Mouse (Mus musculus) kidney, embryonic 16.5 days (tissue): Measurements from ENCODE around the gene Ppm1b. TPM values are rescaled to one million over a fixed set of nuclear protein-coding genes. Genes with fewer than 3 reads are reported as not detected.

Source experiments
- ATAC-seq: fragments of 200-750 bp; cut with Nextera tagmentation; 2 replicates; pipeline ENCODE4 v1.8.0; 2017; ENCODE audit warnings: moderate TSS enrichment; ENCODE audit not compliant: low FRiP score, low TSS enrichment
- H3K27ac ChIP-seq: fragments of 300-500 bp; sonication (generic); 2 replicates; pipeline ENCODE4 v1.5.1; 2014; ENCODE audit warnings: low read length
- H3K27me3 ChIP-seq: fragments of 300-500 bp; sonication (generic); 2 replicates; pipeline ENCODE4 v1.6.1; 2014; ENCODE audit warnings: low read length, control low read depth, mixed read lengths; ENCODE audit not compliant: insufficient read depth
- H3K36me3 ChIP-seq: fragments of 300-500 bp; sonication (generic); 2 replicates; pipeline ENCODE4 v1.6.1; 2014; ENCODE audit warnings: low read length, control low read depth, mixed read lengths; ENCODE audit not compliant: insufficient read depth
- H3K4me1 ChIP-seq: fragments of 300-500 bp; sonication (generic); 2 replicates; pipeline ENCODE4 v1.6.1; 2014; ENCODE audit warnings: low read length, control low read depth, mixed read lengths; ENCODE audit not compliant: insufficient read depth
- H3K4me2 ChIP-seq: fragments of 300-500 bp; sonication (generic); replicated peaks from 2 replicates; pipeline ENCODE4 v1.6.1; 2014; ENCODE audit warnings: low read depth, low read length
- H3K4me3 ChIP-seq: fragments of 300-500 bp; sonication (generic); 2 replicates; pipeline ENCODE4 v1.5.1; 2014; ENCODE audit warnings: mild to moderate bottlenecking, low read length
- H3K9ac ChIP-seq: fragments of 300-500 bp; sonication (generic); replicated peaks from 2 replicates; pipeline ENCODE4 v1.6.1; 2014; ENCODE audit warnings: low read length
- H3K9me3 ChIP-seq: fragments of 300-500 bp; sonication (generic); 2 replicates; pipeline ENCODE4 v1.6.1; 2016; ENCODE audit warnings: low read length, control low read depth
- WGBS: fragments of 180-500 bp; shearing (Covaris S2); extraction: QIAGEN DNeasy Blood & Tissue Kit; methylation state at CpG from one replicate; pipeline ENCODE4 v1.1.7; 2014; 5-methylcytosine and 5-hydroxymethylcytosine counted together
- polyA plus RNA-seq: library from polyadenylated mRNA; unstranded; fragments of >200 nt; fragmentation: Nextera tagmentation; extraction: Ambion mirVana; gene quantifications from 2 replicates; pipeline ENCODE4 v1.2.1, GENCODE M21; 2015

The Ppm1b gene
- polyA plus RNA-seq, 1 experiment from 2014 or later, result 73.7 TPM

GRCm38 (mm10) chr17:85013485-85013884, 56.9 kb downstream of the Ppm1b start:
- Histone ChIP-seq H3K9me3 (no peaks in the 10 kb centered on the region), H3K27ac (no peak overlapping the region), H3K9ac (no peak overlapping the region), H3K36me3 (peaks cover 16% of the 10 kb centered on the region; the same call in 1 of the 2 replicates), H3K4me1 (no peaks in the 10 kb centered on the region), H3K4me3 (no peak overlapping the region), H3K4me2 (no peak overlapping the region), H3K27me3 (no peaks in the 10 kb centered on the region)
- WGBS, result 80% methylated on average over 6 of the region's 6 CpGs
- no peak for ATAC-seq

- Histone ChIP-seq H3K4me1 (no peaks in the 10 kb centered on the region), H3K4me2 (no peak overlapping the region), H3K9me3 (no peaks in the 10 kb centered on the region), H3K27ac (no peak overlapping the region), H3K4me3 (no peak overlapping the region), H3K36me3 (peaks cover 15% of the 10 kb centered on the region; the same call in 1 of the 2 replicates), H3K27me3 (no peaks in the 10 kb centered on the region), H3K9ac (no peak overlapping the region)
- ATAC-seq, result no peak
- WGBS, result 97% methylated on average over 3 of the region's 3 CpGs
These were observed 58.1 kb downstream of the Ppm1b start for GRCm38 (mm10) chr17:85014632-85015031.

GRCm38 (mm10) chr17:85018344-85018743, 61.8 kb downstream of the Ppm1b start:
- H3K9me3 ChIP-seq, result no peaks in the 10 kb centered on the region
- no peak overlapping the region for H3K27ac ChIP-seq
- WGBS, result 86% methylated on average over 3 of the region's 3 CpGs
- H3K4me1 ChIP-seq, result no peaks in the 10 kb centered on the region
- H3K4me2 ChIP-seq, result no peak overlapping the region
- no peak overlapping the region for H3K4me3 ChIP-seq
- no peaks in the 10 kb centered on the region for H3K36me3 ChIP-seq
- ATAC-seq, result no peak
- H3K9ac ChIP-seq, result no peak overlapping the region
- H3K27me3 ChIP-seq, result no peaks in the 10 kb centered on the region

GRCm38 (mm10) chr17:85018794-85019193, 62.3 kb downstream of the Ppm1b start:
- Histone ChIP-seq H3K9ac (no peak overlapping the region), H3K4me1 (no peaks in the 10 kb centered on the region), H3K36me3 (no peaks in the 10 kb centered on the region), H3K4me2 (no peak overlapping the region), H3K27ac (no peak overlapping the region), H3K27me3 (no peaks in the 10 kb centered on the region), H3K9me3 (no peaks in the 10 kb centered on the region), H3K4me3 (no peak overlapping the region)
- WGBS, result 80% methylated on average over 5 of the region's 5 CpGs
- ATAC-seq, result no peak

- Histone ChIP-seq H3K27me3 (no peaks in the 10 kb centered on the region), H3K4me2 (no peak overlapping the region), H3K27ac (no peak overlapping the region), H3K4me1 (no peaks in the 10 kb centered on the region), H3K36me3 (no peaks in the 10 kb centered on the region), H3K4me3 (no peak overlapping the region), H3K9ac (no peak overlapping the region), H3K9me3 (no peaks in the 10 kb centered on the region)
- ATAC-seq, result no peak
- 75% methylated on average over 3 of the region's 3 CpGs for WGBS
These were observed 63.8 kb downstream of the Ppm1b start for GRCm38 (mm10) chr17:85020343-85020742.

- Histone ChIP-seq H3K27me3 (no peaks in the 10 kb centered on the region), H3K4me2 (no peak overlapping the region), H3K27ac (peak overlapping the region; percentile 5; the same call in 1 of the 2 replicates), H3K9me3 (no peaks in the 10 kb centered on the region), H3K9ac (no peak overlapping the region), H3K36me3 (no peaks in the 10 kb centered on the region), H3K4me3 (no peak overlapping the region), H3K4me1 (no peaks in the 10 kb centered on the region)
- ATAC-seq, result no peak
- WGBS, result 58% methylated on average over 22 of the region's 22 CpGs
These were observed 67.0 kb downstream of the Ppm1b start for GRCm38 (mm10) chr17:85023247-85024167.

- Histone ChIP-seq H3K9ac (no peak overlapping the region), H3K4me2 (no peak overlapping the region), H3K27ac (no peak overlapping the region), H3K36me3 (no peaks in the 10 kb centered on the region), H3K4me1 (no peaks in the 10 kb centered on the region), H3K4me3 (no peak overlapping the region), H3K27me3 (no peaks in the 10 kb centered on the region), H3K9me3 (no peaks in the 10 kb centered on the region)
- no peak for ATAC-seq
- WGBS, result 81% methylated on average over 8 of the region's 8 CpGs
These were observed 67.7 kb downstream of the Ppm1b start for GRCm38 (mm10) chr17:85024237-85024636.

- no peak overlapping the region for H3K27ac ChIP-seq
- H3K4me1 ChIP-seq, result no peaks in the 10 kb centered on the region
- no peak overlapping the region for H3K4me2 ChIP-seq
- no peak for ATAC-seq
- no peak overlapping the region for H3K4me3 ChIP-seq
- no peak overlapping the region for H3K9ac ChIP-seq
- 87% methylated on average over 6 of the region's 6 CpGs for WGBS
- H3K27me3 ChIP-seq, result no peaks in the 10 kb centered on the region
- H3K36me3 ChIP-seq, result no peaks in the 10 kb centered on the region
- H3K9me3 ChIP-seq, result no peaks in the 10 kb centered on the region
These were observed 68.6 kb downstream of the Ppm1b start for GRCm38 (mm10) chr17:85025151-85025550.

- no peaks in the 10 kb centered on the region for H3K27me3 ChIP-seq
- WGBS, result 83% methylated on average over 6 of the region's 6 CpGs
- H3K27ac ChIP-seq, result peak overlapping the region; percentile 34
- H3K36me3 ChIP-seq, result no peaks in the 10 kb centered on the region
- H3K9ac ChIP-seq, result no peak overlapping the region
- no peaks in the 10 kb centered on the region for H3K4me1 ChIP-seq
- no peak for ATAC-seq
- H3K4me2 ChIP-seq, result no peak overlapping the region
- H3K4me3 ChIP-seq, result no peak overlapping the region
- no peaks in the 10 kb centered on the region for H3K9me3 ChIP-seq
These were observed 69.9 kb downstream of the Ppm1b start for GRCm38 (mm10) chr17:85026436-85026835.

- peak; percentile 85 for ATAC-seq
- Histone ChIP-seq H3K4me1 (no peaks in the 10 kb centered on the region), H3K27ac (no peak overlapping the region; the same call in 1 of the 2 replicates), H3K36me3 (no peaks in the 10 kb centered on the region), H3K4me3 (no peak overlapping the region), H3K27me3 (no peaks in the 10 kb centered on the region), H3K9ac (no peak overlapping the region), H3K9me3 (no peaks in the 10 kb centered on the region), H3K4me2 (no peak overlapping the region)
- 62% methylated on average over 3 of the region's 3 CpGs for WGBS
These were observed 70.7 kb downstream of the Ppm1b start for GRCm38 (mm10) chr17:85027247-85027646.
